Comparison of ENCODE assay signal across 8 mouse cellular contexts in the genomic region with DNA sequence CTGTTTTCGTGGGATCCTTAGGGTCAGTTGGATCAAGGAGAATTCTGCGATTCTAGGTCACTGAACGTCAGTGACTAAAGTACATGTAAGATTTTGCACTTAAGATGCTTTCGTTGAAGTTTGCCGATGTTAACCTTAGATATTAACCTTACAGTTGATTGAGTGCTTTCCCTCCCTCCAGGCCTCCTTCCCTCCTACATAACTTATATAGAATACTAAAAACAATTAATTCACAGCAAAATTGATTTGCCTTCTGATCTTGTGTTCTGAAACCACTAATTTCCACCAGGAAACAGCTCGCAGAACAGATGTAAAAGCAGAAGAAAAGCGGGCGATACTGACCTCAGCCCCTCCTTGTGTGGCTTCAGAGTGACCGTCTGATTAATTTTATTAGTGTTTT.
DNase-seq lines count a peak whose midpoint lies in the region; ATAC-seq and TF ChIP-seq lines count a peak whose summit lies in the region.

No protein-coding gene starts in this region.

- peak overlapping the region; percentile 60 for H3K27ac ChIP-seq in gastrocnemius, adult 2 months
- peak overlapping the region; percentile 69; the same call in 1 of the 2 replicates for H3K27ac ChIP-seq in lung, embryonic 15.5 days
- no peak overlapping the region for H3K27ac ChIP-seq in intestine, postnatal 0 days (ENCODE audit: low read depth, low read length)
- H3K27ac ChIP-seq in stomach, embryonic 15.5 days: peak overlapping the region; percentile 71

- H3K9me3 ChIP-seq in lung, embryonic 15.5 days: no peaks in the 10 kb centered on the region
- no peaks in the 10 kb centered on the region for H3K9me3 ChIP-seq in intestine, postnatal 0 days (ENCODE audit: control insufficient read depth)
- no peaks in the 10 kb centered on the region for H3K9me3 ChIP-seq in stomach, embryonic 15.5 days

- H3K36me3 ChIP-seq in lung, embryonic 15.5 days: no peaks in the 10 kb centered on the region
- no peaks in the 10 kb centered on the region for H3K36me3 ChIP-seq in intestine, postnatal 0 days (ENCODE audit: control insufficient read depth, insufficient read depth)
- H3K36me3 ChIP-seq in stomach, embryonic 15.5 days: no peaks in the 10 kb centered on the region

- TF ChIP-seq CTCF in gastrocnemius, adult 2 months (IDR thresholded peaks at IDR 0.05): no peak
- TF ChIP-seq CTCF in intestine, postnatal 0 days (IDR thresholded peaks at IDR 0.05; ENCODE audit: low read depth): no peak

- H3K4me1 ChIP-seq in lung, embryonic 15.5 days: peaks cover 43% of the 10 kb centered on the region
- H3K4me1 ChIP-seq in intestine, postnatal 0 days (replicated peaks; ENCODE audit: control insufficient read depth, insufficient read depth, low read length): peaks cover 6% of the 10 kb centered on the region
- peaks cover 19% of the 10 kb centered on the region for H3K4me1 ChIP-seq in stomach, embryonic 15.5 days

- no peak for DNase-seq in gastrocnemius, adult 2 months
- no peak for DNase-seq in gastrocnemius, postnatal 36 days
- no peak for DNase-seq in lung, postnatal 25 days (ENCODE audit: low spot score)
- DNase-seq in urinary bladder, postnatal 36 days (ENCODE audit: low spot score in 2 of 2): no peak
- DNase-seq in c-Kit-positive CD71-positive TER-119-positive erythroid progenitor cells, embryonic 14.5 days (ENCODE audit: low spot score): no peak

- WGBS in lung, embryonic 15.5 days: 27% methylated on average over 9 of the region's 9 CpGs
- WGBS in intestine, postnatal 0 days: 57% methylated on average over 9 of the region's 9 CpGs
- WGBS in stomach, embryonic 15.5 days: 30% methylated on average over 9 of the region's 9 CpGs

- peak overlapping the region; percentile 61 for H3K4me3 ChIP-seq in gastrocnemius, adult 2 months
- no peak overlapping the region for H3K4me3 ChIP-seq in lung, embryonic 15.5 days
- no peak overlapping the region for H3K4me3 ChIP-seq in intestine, postnatal 0 days (ENCODE audit: low read depth, low read length)
- no peak overlapping the region for H3K4me3 ChIP-seq in stomach, embryonic 15.5 days (replicated peaks)

- intact Hi-C loops in gastrocnemius, adult 2 months (cut with DNase I): loop anchor here (5.0 kb wide), 1 partner anchor 61 kb away; the partner anchor contains the start of gene Fat1
- intact Hi-C loops in gastrocnemius, postnatal 36 days (cut with DNase I): loop anchor here (5.0 kb wide), 1 partner anchor 61 kb away; the partner anchor contains the start of gene Fat1

- peak overlapping the region; percentile 25 for H3K4me2 ChIP-seq in lung, embryonic 15.5 days
- peak overlapping the region; percentile 25; the same call in 1 of the 2 replicates for H3K4me2 ChIP-seq in intestine, postnatal 0 days (replicated peaks; ENCODE audit: low read depth)
- peak overlapping the region; percentile 36 for H3K4me2 ChIP-seq in stomach, embryonic 15.5 days

- ATAC-seq in lung, embryonic 15.5 days (ENCODE audit: borderline replicate concordance, extremely low read depth, low FRiP score, low TSS enrichment): no peak
- ATAC-seq in intestine, postnatal 0 days: no peak
- no peak for ATAC-seq in stomach, embryonic 15.5 days (ENCODE audit: insufficient read depth, low FRiP score, low read depth)

- H3K9ac ChIP-seq in lung, embryonic 15.5 days: no peak overlapping the region
- no peak overlapping the region for H3K9ac ChIP-seq in intestine, postnatal 0 days (ENCODE audit: low read depth, low read length)
- H3K9ac ChIP-seq in stomach, embryonic 15.5 days: no peak overlapping the region

- 0 out of 2 replicates have a peak, but pooled peaks cover 3% of the 10 kb centered on the region for H3K27me3 ChIP-seq in lung, embryonic 15.5 days
- no peaks in the 10 kb centered on the region for H3K27me3 ChIP-seq in intestine, postnatal 0 days (replicated peaks; ENCODE audit: control insufficient read depth, insufficient read depth, low read length)
- H3K27me3 ChIP-seq in stomach, embryonic 15.5 days (replicated peaks): no peaks in the 10 kb centered on the region
